Mouse (Mus musculus) spleen, postnatal 36 days (tissue): ENCODE measurements around the gene Mkln1.

Experiments
- DNase-seq, 2 experiments: peaks; one replicate each; pipeline ENCODE4 v3.0.0; 2022; ENCODE audit warnings: low spot score in 2 of 2, mixed read lengths in 1 of 2

Mkln1 gene

GRCm38 (mm10) chr6:31398431-31399205 lies at the start of gene Mkln1:
Mkln1 (plus strand) TSS chr6:31398735.
- DNase-seq, result peak; percentile 84 to 86

- peak in 1 of 2 experiments; percentile 3 for DNase-seq
Measured at GRCm38 (mm10) chr6:31356444-31357191, 41.9 kb upstream of the Mkln1 start.

GRCm38 (mm10) chr6:31357286-31357685 lies 41.2 kb upstream of the Mkln1 start:
- no peak for DNase-seq

- DNase-seq, result no peak
Measured at GRCm38 (mm10) chr6:31362617-31363016, 35.9 kb upstream of the Mkln1 start.

- no peak for DNase-seq
Measured at GRCm38 (mm10) chr6:31364399-31364798, 34.1 kb upstream of the Mkln1 start.

GRCm38 (mm10) chr6:31367947-31368346 lies 30.6 kb upstream of the Mkln1 start:
- DNase-seq, result no peak

GRCm38 (mm10) chr6:31368559-31368958 lies 30.0 kb upstream of the Mkln1 start:
- DNase-seq, result no peak

GRCm38 (mm10) chr6:31369875-31370274 lies 28.7 kb upstream of the Mkln1 start:
- no peak for DNase-seq

- DNase-seq, result no peak
Measured at GRCm38 (mm10) chr6:31370550-31371061, 27.9 kb upstream of the Mkln1 start.

- DNase-seq, result no peak
Measured at GRCm38 (mm10) chr6:31371140-31371539, 27.4 kb upstream of the Mkln1 start.

- DNase-seq, result no peak
Measured at GRCm38 (mm10) chr6:31372620-31373019, 25.9 kb upstream of the Mkln1 start.

- DNase-seq, result no peak
Measured at GRCm38 (mm10) chr6:31373084-31373673, 25.4 kb upstream of the Mkln1 start.

- no peak for DNase-seq
Measured at GRCm38 (mm10) chr6:31382989-31383388, 15.5 kb upstream of the Mkln1 start.

GRCm38 (mm10) chr6:31384794-31385193 lies 13.7 kb upstream of the Mkln1 start:
- no peak for DNase-seq

- DNase-seq, result no peak
Measured at GRCm38 (mm10) chr6:31385281-31386145, 13.0 kb upstream of the Mkln1 start.

GRCm38 (mm10) chr6:31389716-31390115 lies 8.8 kb upstream of the Mkln1 start:
- no peak for DNase-seq

GRCm38 (mm10) chr6:31390243-31390981 lies 8.1 kb upstream of the Mkln1 start:
- DNase-seq, result no peak

- DNase-seq, result no peak
Measured at GRCm38 (mm10) chr6:31392871-31393270, 5.7 kb upstream of the Mkln1 start.

- DNase-seq, result no peak
Measured at GRCm38 (mm10) chr6:31396118-31396517, 2.4 kb upstream of the Mkln1 start.

- DNase-seq, result no peak
Measured at GRCm38 (mm10) chr6:31397308-31397707, 1.2 kb upstream of the Mkln1 start.
